Mouse (Mus musculus) heart, adult 2 months (tissue): ENCODE results near the gene Wfdc2.

Experiments used
- EP300 ChIP-seq: fragments of 200-500 bp; IDR thresholded peaks from 2 replicates; pipeline ENCODE4 v1.6.1; 2011; ENCODE audit warnings: low read depth, low read length, control low read depth; ENCODE audit not compliant: insufficient read depth
- POLR2A ChIP-seq: fragments of 200-500 bp; IDR thresholded peaks from 2 replicates; pipeline ENCODE4 v1.6.1; 2011; ENCODE audit warnings: mild to moderate bottlenecking, low read depth, low read length, control low read depth; ENCODE audit not compliant: insufficient read depth

DNA sequence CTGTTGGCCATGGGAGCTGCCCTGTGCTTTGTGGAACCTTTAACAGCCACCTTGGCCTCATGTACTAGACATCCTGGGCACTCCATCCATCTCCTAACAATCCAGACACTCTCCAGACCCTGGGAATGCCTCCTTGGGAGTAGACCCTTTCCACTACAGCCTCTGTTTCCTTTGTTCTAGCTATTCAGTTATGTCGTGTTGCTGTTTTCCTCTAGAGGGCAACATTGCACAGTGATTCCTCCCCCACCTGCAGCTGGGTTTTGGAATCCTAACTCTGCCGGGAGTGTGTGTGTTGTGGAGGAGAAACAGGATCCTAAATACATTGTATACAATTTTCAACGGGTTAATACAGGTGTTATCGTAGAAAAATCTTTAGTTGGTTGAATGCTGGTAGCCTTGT lies 29.8 kb downstream of the Wfdc2 start:
- TF ChIP-seq EP300, result no peak
- no peak for TF ChIP-seq POLR2A
